Comparison of ENCODE assay signal across 8 mouse cellular contexts in genomic region chr16:95861231-95861690, GRCm38 (mm10).
DNase-seq lines count a peak whose midpoint lies in the region; TF ChIP-seq lines count a peak whose summit lies in the region.

No protein-coding gene starts in this region.

- peaks cover 12% of the 10 kb centered on the region for H3K4me1 ChIP-seq in lung, adult 2 months (ENCODE audit: control insufficient read depth, insufficient read depth, low read length)
- H3K4me1 ChIP-seq in hindbrain, embryonic 10.5 days (replicated peaks) = peaks cover 7% of the 10 kb centered on the region; the same call in 1 of the 2 replicates

- intact Hi-C loops in gastrocnemius, postnatal 14 days (cut with DNase I; ENCODE audit: low total_unique reads) = no loop called here

- H3K27me3 ChIP-seq in hindbrain, embryonic 10.5 days (ENCODE audit: insufficient read depth, poor library complexity, severe bottlenecking) = no peaks in the 10 kb centered on the region

- 30% methylated on average over 12 of the region's 12 CpGs for WGBS in lung, adult 2 months
- 79% methylated on average over 12 of the region's 12 CpGs for whole genome bisulfite sequencing in hindbrain, embryonic 10.5 days

- no peaks in the 10 kb centered on the region for H3K9me3 ChIP-seq in hindbrain, embryonic 10.5 days

- H3K27ac ChIP-seq in layer of hippocampus, adult 2 months = no peak overlapping the region
- H3K27ac ChIP-seq in hindbrain, embryonic 10.5 days = no peak overlapping the region

- peak; percentile 55; the same call in 1 of the 2 replicates for TF ChIP-seq POLR2A in lung, adult 2 months (IDR thresholded peaks at IDR 0.05; ENCODE audit: borderline replicate concordance, extremely low read depth, low read depth, low read length)

- no peak overlapping the region for H3K4me3 ChIP-seq in lung, adult 2 months (replicated peaks; ENCODE audit: extremely low read depth, low read depth, low read length)
- H3K4me3 ChIP-seq in layer of hippocampus, adult 2 months = no peak overlapping the region
- no peak overlapping the region for H3K4me3 ChIP-seq in hindbrain, embryonic 10.5 days

- peak; percentile 69 for DNase-seq in adrenal gland, adult 8-10 months
- peak; percentile 39 for DNase-seq in gastrocnemius, postnatal 14 days
- peak; percentile 87 for DNase-seq in kidney, adult 11 months
- peak; percentile 52 for DNase-seq in lung, adult 2 months
- no peak for DNase-seq in layer of hippocampus, adult 2 months (ENCODE audit: low spot score in 2 of 2)
- DNase-seq in layer of hippocampus, adult 18-20 months (ENCODE audit: low spot score in 2 of 2) = no peak
- DNase-seq in spleen, postnatal 14 days (ENCODE audit: low spot score in 2 of 2) = no peak
- no peak for DNase-seq in hindbrain, embryonic 10.5 days (ENCODE audit: low spot score)

- H3K36me3 ChIP-seq in hindbrain, embryonic 10.5 days = no peaks in the 10 kb centered on the region

- TF ChIP-seq CTCF in lung, adult 2 months (IDR thresholded peaks at IDR 0.05; ENCODE audit: insufficient read depth, low read length) = no peak
- TF ChIP-seq CTCF in layer of hippocampus, adult 2 months (conservative IDR thresholded peaks at IDR 0.05) = no peak

Comparison
In these comparisons a context has a peak if more than half of its experiments do, and no peak if none do; other contexts are left out.
1. DNase-seq: peak in adrenal gland, adult 8-10 months (single experiment), gastrocnemius, postnatal 14 days (single experiment), kidney, adult 11 months (single experiment) and lung, adult 2 months (single experiment); none in layer of hippocampus, adult 2 months (0 of 2), layer of hippocampus, adult 18-20 months (0 of 2), spleen, postnatal 14 days (0 of 2) and hindbrain, embryonic 10.5 days (single experiment).